ENCODE assay signal across 17 mouse cellular contexts in the genomic region with DNA sequence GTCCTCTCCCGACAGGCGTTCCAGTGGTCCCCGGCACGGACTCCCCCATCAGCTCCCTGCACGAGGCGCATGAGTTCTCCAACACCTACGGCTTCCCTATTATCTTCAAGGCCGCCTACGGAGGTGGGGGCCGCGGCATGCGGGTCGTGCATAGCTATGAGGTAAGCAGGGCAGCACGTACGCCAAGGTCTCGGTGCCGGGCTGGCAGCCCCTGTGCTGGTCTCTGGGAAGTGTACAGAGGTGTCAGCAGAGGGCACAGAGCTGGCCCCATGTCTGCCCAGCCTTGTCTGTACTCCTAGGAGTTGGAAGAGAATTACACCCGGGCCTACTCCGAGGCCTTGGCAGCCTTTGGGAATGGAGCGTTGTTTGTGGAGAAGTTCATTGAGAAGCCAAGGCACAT. TPM values are rescaled to one million over a fixed set of nuclear protein-coding genes. Genes with fewer than 3 reads are reported as not detected.
"Had no signal": no experiment of that assay in that cellular context is flagged by ENCODE, and none has a peak within 500 bp of the region (broad histone marks: within the 10 kb centered on the region; RNA-seq: fewer than 3 reads in every experiment).

No protein-coding gene starts in this region.

- H3K4me1 ChIP-seq: neural tube, embryonic 15.5 days had no signal

- DNase-seq: retina, postnatal 1 day; right cerebral cortex, adult 18-20 months; right cerebral cortex, postnatal 14 days; right cerebral cortex, postnatal 25 days; right cerebral cortex, postnatal 4 days; spleen, adult 18-20 months; thymus, adult 18-20 months; thymus, adult 2 months; thymus, postnatal 14 days; thymus, postnatal 25 days; thymus, postnatal 36 days; thymus, postnatal 4 days had no signal

- H3K27me3 ChIP-seq: neural tube, embryonic 12.5 days; neural tube, embryonic 13.5 days; neural tube, embryonic 15.5 days; stomach, embryonic 15.5 days had no signal

- H3K4me3 ChIP-seq: neural tube, embryonic 12.5 days; neural tube, embryonic 13.5 days; neural tube, embryonic 15.5 days; stomach, embryonic 15.5 days had no signal

- H3K9me3 ChIP-seq: neural tube, embryonic 12.5 days; neural tube, embryonic 13.5 days; neural tube, embryonic 15.5 days; stomach, embryonic 15.5 days had no signal

- H3K36me3 ChIP-seq: neural tube, embryonic 12.5 days; neural tube, embryonic 13.5 days; neural tube, embryonic 15.5 days; stomach, embryonic 15.5 days had no signal

RNA-seq across cellular contexts. Expression of gene Lrfn4, which starts 13.0 kb away (rescaled TPM):
- total RNA-seq: neutrophil, adult 5-6 weeks had no signal
